Mouse (Mus musculus) R1 (cell line): ENCODE measurements around the gene Ranbp3.

Experiments
- DNase-seq: peaks from one replicate; pipeline ENCODE4 v3.0.0-alpha.2; 2018; ENCODE audit warnings: low read depth, low spot score

Gene Ranbp3

GRCm38 (mm10) chr17:56672941-56673646, at the start of gene Ranbp3:
Ranbp3 (plus strand) TSS chr17:56673294.
- peak; percentile 99 for DNase-seq

- DNase-seq = no peak
Observed at GRCm38 (mm10) chr17:56625495-56625894, 47.6 kb upstream of the Ranbp3 start.

GRCm38 (mm10) chr17:56626260-56626659, 46.8 kb upstream of the Ranbp3 start:
- DNase-seq = peak; percentile 54

GRCm38 (mm10) chr17:56626754-56627470, 46.2 kb upstream of the Ranbp3 start, which contains the start of gene Lonp1:
Lonp1 (minus strand) TSS chr17:56626887.
- peak; percentile 98 for DNase-seq

- DNase-seq = peak; percentile 86
Observed at GRCm38 (mm10) chr17:56627530-56628277, 45.4 kb upstream of the Ranbp3 start, which contains the start of gene Catsperd. Catsperd (plus strand) TSS chr17:56628143.

GRCm38 (mm10) chr17:56629800-56630781, 43.0 kb upstream of the Ranbp3 start:
- DNase-seq = peak; percentile 28

- DNase-seq = peak; percentile 95
Observed at GRCm38 (mm10) chr17:56631807-56632206, 41.3 kb upstream of the Ranbp3 start.

GRCm38 (mm10) chr17:56634023-56634422, 39.1 kb upstream of the Ranbp3 start:
- DNase-seq = no peak

- no peak for DNase-seq
Observed at GRCm38 (mm10) chr17:56643237-56643636, 29.9 kb upstream of the Ranbp3 start.

- DNase-seq = no peak
Observed at GRCm38 (mm10) chr17:56647546-56647945, 25.5 kb upstream of the Ranbp3 start.

- peak; percentile 89 for DNase-seq
Observed at GRCm38 (mm10) chr17:56651801-56652200, 21.3 kb upstream of the Ranbp3 start.

- DNase-seq = no peak
Observed at GRCm38 (mm10) chr17:56654771-56655170, 18.3 kb upstream of the Ranbp3 start.

GRCm38 (mm10) chr17:56655311-56655710, 17.8 kb upstream of the Ranbp3 start:
- no peak for DNase-seq

GRCm38 (mm10) chr17:56656171-56656570, 16.9 kb upstream of the Ranbp3 start:
- DNase-seq = no peak

- DNase-seq = no peak
Observed at GRCm38 (mm10) chr17:56663659-56664058, 9.4 kb upstream of the Ranbp3 start.

GRCm38 (mm10) chr17:56664333-56664732, 8.8 kb upstream of the Ranbp3 start:
- DNase-seq = peak; percentile 98

- no peak for DNase-seq
Observed at GRCm38 (mm10) chr17:56666384-56666783, 6.7 kb upstream of the Ranbp3 start.

GRCm38 (mm10) chr17:56667591-56667990, 5.5 kb upstream of the Ranbp3 start:
- no peak for DNase-seq

- peak; percentile 91 for DNase-seq
Observed at GRCm38 (mm10) chr17:56668384-56669144, 4.5 kb upstream of the Ranbp3 start.

GRCm38 (mm10) chr17:56669766-56670165, 3.3 kb upstream of the Ranbp3 start:
- DNase-seq = no peak
